Mouse (Mus musculus) midbrain, embryonic 10.5 days (tissue): ENCODE data around the gene Nxf3. TPM values are rescaled to one million over a fixed set of nuclear protein-coding genes. Genes with fewer than 3 reads are reported as not detected.
"Not testable (repeated sequence)": the region's sequence is repeated elsewhere in the genome, so short reads cannot be mapped to it uniquely, and the experiment has no call there.

Experiments used
- DNase-seq: peaks from one replicate; pipeline ENCODE4 v3.0.0-alpha.2; 2017; ENCODE audit warnings: low spot score
- H3K27ac ChIP-seq: fragments of 300-500 bp; sonication (generic); replicated peaks from 2 replicates; pipeline ENCODE4 v1.5.1; 2016; ENCODE audit warnings: mild to moderate bottlenecking
- H3K27me3 ChIP-seq: fragments of 300-500 bp; sonication (generic); 2 replicates; pipeline ENCODE4 v1.6.1; 2016; ENCODE audit warnings: low read depth, mild to moderate bottlenecking; ENCODE audit not compliant: poor library complexity, severe bottlenecking
- H3K36me3 ChIP-seq: fragments of 300-500 bp; sonication (generic); 2 replicates; pipeline ENCODE4 v1.6.1; 2016; ENCODE audit warnings: mild to moderate bottlenecking, moderate library complexity
- H3K4me1 ChIP-seq: fragments of 300-500 bp; sonication (generic); 2 replicates; pipeline ENCODE4 v1.6.1; 2016
- H3K4me3 ChIP-seq: fragments of 300-500 bp; sonication (generic); 2 replicates; pipeline ENCODE4 v1.5.1; 2016; ENCODE audit warnings: mild to moderate bottlenecking, moderate library complexity
- H3K9me3 ChIP-seq: fragments of 300-500 bp; sonication (generic); replicated peaks from 2 replicates; pipeline ENCODE4 v1.6.1; 2016; ENCODE audit warnings: mild to moderate bottlenecking
- WGBS: fragments of 180-500 bp; shearing (Covaris S2); methylation state at CpG from one replicate; pipeline ENCODE4 v1.1.7; 2016; 5-methylcytosine and 5-hydroxymethylcytosine counted together
- polyA plus RNA-seq: library from polyadenylated mRNA; unstranded; fragments of >200 nt; fragmentation: Nextera tagmentation; extraction: Ambion mirVana; gene quantifications from 2 replicates; pipeline ENCODE4 v1.2.1, GENCODE M21; 2016

The Nxf3 gene
- not detected in 2 replicates for polyA plus RNA-seq

DNA sequence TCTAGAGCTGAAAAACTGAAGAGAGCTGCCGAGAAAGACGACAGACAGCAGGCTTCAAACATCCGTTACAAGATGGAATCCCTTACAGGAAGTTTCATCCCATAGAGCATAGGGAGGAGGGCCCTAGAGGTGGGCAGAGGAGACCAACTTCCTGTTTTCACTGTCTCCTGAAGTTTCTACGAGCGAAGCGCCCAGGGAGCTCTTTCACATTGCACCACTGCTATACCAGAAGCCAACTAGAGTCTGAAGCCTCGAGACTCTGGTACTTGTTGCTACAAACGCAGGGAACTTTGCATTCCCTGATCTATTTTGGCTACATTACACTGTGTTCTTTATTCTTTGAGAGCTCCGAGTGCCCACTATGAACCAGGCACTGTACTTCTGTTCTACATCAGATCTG, at the start of gene Nxf3:
Gene Nxf3 (minus strand): TSS at position 101 of the 400 bp plus-strand sequence.
- H3K27me3 ChIP-seq, result peaks cover 16% of the 10 kb centered on the region
- 85% methylated on average over 9 of the region's 9 CpGs for WGBS

DNA sequence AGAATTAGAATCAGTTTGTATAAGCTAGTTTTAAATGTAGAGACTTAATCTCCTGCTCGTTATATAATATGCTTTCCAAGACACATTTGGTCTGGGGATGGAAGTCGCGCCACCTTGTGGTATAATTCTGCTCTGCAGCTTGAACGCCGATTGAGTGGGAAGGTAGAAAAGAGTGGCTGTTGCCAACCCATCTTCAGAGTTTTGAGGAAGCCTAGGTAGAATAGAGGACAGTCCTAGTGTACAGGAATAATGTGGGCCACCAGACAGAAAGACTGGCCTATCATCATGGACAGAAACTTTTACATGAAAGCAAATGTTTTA, 42.6 kb upstream of the Nxf3 start:
- no peak overlapping the region for H3K27ac ChIP-seq
- no peaks in the 10 kb centered on the region for H3K36me3 ChIP-seq
- peak; percentile 52 for DNase-seq
- no peaks in the 10 kb centered on the region for H3K4me1 ChIP-seq
- no peaks in the 10 kb centered on the region; the same call in 1 of the 2 replicates for H3K27me3 ChIP-seq
- WGBS, result 15% methylated on average over 5 of the region's 5 CpGs
- no peak overlapping the region for H3K4me3 ChIP-seq
- no peaks in the 10 kb centered on the region for H3K9me3 ChIP-seq

More for the DNA sequence above, at the start of gene Nxf3:
- no peaks in the 10 kb centered on the region for H3K4me1 ChIP-seq
- H3K36me3 ChIP-seq, result no peaks in the 10 kb centered on the region
- H3K9me3 ChIP-seq, result no peaks in the 10 kb centered on the region
- no peak within 1 kb of the TSS for H3K27ac ChIP-seq
- no peak within 1 kb of the TSS for H3K4me3 ChIP-seq
- DNase-seq, result no peak

DNA sequence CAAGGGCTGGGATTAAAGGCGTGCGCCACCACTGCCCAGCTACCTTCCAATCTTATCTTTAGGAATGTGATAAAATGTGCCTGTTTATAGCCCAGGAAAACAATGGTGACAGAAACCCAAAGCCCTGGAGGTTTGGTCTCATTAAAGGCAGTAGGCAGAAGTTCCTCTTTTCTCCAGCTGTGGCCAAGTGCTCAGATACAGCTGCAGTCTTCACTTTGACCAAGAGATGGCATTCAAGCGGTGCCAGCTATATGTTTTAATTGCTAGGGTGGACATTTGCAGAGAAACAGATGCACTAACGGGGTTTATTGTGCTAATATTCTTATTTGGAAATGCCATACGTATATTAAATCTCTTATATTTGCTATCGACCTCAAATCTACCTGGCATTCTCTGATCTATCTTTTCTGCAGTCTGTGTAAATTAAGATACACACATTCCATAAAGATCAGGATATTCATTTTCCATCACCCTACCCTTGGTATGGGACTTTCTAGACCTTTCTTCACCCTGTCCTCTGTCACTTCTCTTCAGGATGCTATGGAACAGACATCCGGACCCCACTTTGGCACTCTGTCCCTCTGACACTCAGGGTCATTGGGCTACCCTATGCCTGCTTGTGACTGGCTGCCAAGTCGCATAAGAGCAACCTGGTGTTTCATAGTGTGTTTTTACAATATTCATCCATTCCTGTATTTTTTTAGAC, 42.1 kb upstream of the Nxf3 start:
- Histone ChIP-seq H3K9me3 (no peaks in the 10 kb centered on the region), H3K36me3 (no peaks in the 10 kb centered on the region), H3K27me3 (no peaks in the 10 kb centered on the region; the same call in 1 of the 2 replicates), H3K4me1 (no peaks in the 10 kb centered on the region), H3K27ac (no peak overlapping the region), H3K4me3 (no peak overlapping the region)
- no peak for DNase-seq
- 62% methylated on average over 8 of the region's 8 CpGs for WGBS

- H3K27ac ChIP-seq, result peak overlapping the region; percentile 80
- H3K4me3 ChIP-seq, result peak overlapping the region; percentile 50
- no peaks in the 10 kb centered on the region for H3K4me1 ChIP-seq
- H3K36me3 ChIP-seq, result no peaks in the 10 kb centered on the region
- H3K9me3 ChIP-seq, result no peaks in the 10 kb centered on the region
- peak; percentile 79 for DNase-seq
- peaks cover 44% of the 10 kb centered on the region for H3K27me3 ChIP-seq
- WGBS, result 17% methylated on average over 23 of the region's 23 CpGs
Measured at GRCm38 (mm10) chrX:136115419-136115961, 30.4 kb upstream of the Nxf3 start.

DNA sequence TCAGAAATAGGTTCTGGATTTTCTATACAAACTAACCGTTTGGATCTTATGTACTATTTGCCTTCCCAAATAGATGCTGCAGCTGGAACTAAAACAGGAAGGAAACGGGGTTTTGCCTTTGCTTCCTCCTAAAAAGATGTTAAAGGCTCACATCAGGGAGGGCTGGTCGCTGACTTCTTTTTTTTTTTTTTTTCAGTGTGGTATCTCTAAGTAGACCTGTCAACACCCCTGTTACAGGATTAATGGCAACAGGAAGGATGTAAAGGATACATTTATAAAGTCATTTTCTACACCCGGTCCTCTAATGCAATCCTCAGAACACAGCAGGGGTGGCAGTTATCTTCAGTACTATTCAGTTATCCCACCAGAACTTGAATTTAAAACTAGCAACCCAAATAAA, 30.0 kb upstream of the Nxf3 start:
- no peak for DNase-seq
- WGBS, result 48% methylated on average over 4 of the region's 4 CpGs
- Histone ChIP-seq H3K9me3 (no peaks in the 10 kb centered on the region), H3K27me3 (peaks cover 44% of the 10 kb centered on the region), H3K27ac (no peak overlapping the region), H3K4me3 (peak overlapping the region; percentile 50), H3K4me1 (no peaks in the 10 kb centered on the region), H3K36me3 (no peaks in the 10 kb centered on the region)

DNA sequence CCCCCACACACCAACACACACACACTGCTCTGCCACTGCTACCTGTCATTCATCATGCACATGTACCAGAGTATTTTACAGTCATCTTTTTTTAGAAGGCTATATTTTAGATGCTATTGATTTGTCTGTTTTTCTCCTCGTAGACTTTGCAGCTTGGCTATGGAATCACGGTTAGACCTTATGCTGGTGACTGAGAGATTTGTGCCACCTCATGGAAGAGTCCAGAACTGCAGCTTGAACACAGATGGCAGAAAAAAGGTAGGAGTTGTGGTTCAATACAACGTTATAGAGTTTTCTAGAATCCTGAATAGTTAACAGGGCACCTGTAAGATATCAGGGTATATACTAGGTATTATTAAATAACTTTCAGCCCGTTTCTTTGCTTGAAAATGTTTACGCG, 22.9 kb upstream of the Nxf3 start:
- peak; percentile 22 for DNase-seq
- Histone ChIP-seq H3K4me1 (peaks cover 11% of the 10 kb centered on the region), H3K27ac (no peak overlapping the region), H3K27me3 (peaks cover 36% of the 10 kb centered on the region), H3K4me3 (no peak overlapping the region), H3K36me3 (no peaks in the 10 kb centered on the region), H3K9me3 (no peaks in the 10 kb centered on the region)
- 52% methylated on average over 6 of the region's 6 CpGs for WGBS

- 70% methylated on average over 3 of the region's 3 CpGs for WGBS
- DNase-seq, result no peak
- no peak overlapping the region for H3K27ac ChIP-seq
- H3K9me3 ChIP-seq, result no peaks in the 10 kb centered on the region
- H3K4me1 ChIP-seq, result peaks cover 11% of the 10 kb centered on the region
- H3K36me3 ChIP-seq, result no peaks in the 10 kb centered on the region
- H3K27me3 ChIP-seq, result peaks cover 16% of the 10 kb centered on the region
- H3K4me3 ChIP-seq, result no peak overlapping the region
Measured at GRCm38 (mm10) chrX:136104724-136105088, 19.7 kb upstream of the Nxf3 start.

GRCm38 (mm10) chrX:136104046-136104723, 19.1 kb upstream of the Nxf3 start:
- Histone ChIP-seq H3K9me3 (no peaks in the 10 kb centered on the region), H3K36me3 (no peaks in the 10 kb centered on the region), H3K4me3 (no peak overlapping the region), H3K27me3 (peaks cover 13% of the 10 kb centered on the region), H3K27ac (no peak overlapping the region), H3K4me1 (peaks cover 11% of the 10 kb centered on the region)
- WGBS, result 61% methylated on average over 4 of the region's 4 CpGs
- no peak for DNase-seq

DNA sequence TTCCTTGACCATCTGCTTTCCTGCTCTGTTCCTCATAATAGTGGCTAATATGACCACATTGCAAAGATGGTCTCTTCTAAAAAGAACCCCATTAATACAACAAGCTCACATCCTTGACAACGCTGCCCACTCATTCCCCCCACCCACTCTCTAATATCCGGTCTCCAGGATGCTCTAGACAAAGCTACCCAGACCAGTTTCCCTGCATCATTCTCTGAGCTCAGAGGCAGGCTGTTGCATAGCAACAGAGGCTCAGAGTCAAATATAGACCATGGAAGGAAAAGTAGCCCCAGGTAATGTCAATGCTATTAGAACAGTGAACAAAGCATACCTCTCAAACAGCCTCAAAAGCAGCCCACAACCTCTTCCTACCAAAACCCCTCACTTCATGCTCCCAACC, 9.4 kb upstream of the Nxf3 start:
- DNase-seq, result no peak

GRCm38 (mm10) chrX:136092497-136093279, 7.6 kb upstream of the Nxf3 start:
- H3K36me3 ChIP-seq, result no peaks in the 10 kb centered on the region
- H3K27ac ChIP-seq, result no peak overlapping the region
- WGBS, result 66% methylated on average over 2 of the region's 2 CpGs
- DNase-seq, result no peak
- H3K9me3 ChIP-seq, result no peaks in the 10 kb centered on the region
- no peak overlapping the region for H3K4me3 ChIP-seq
- H3K27me3 ChIP-seq, result peaks cover 37% of the 10 kb centered on the region
- H3K4me1 ChIP-seq, result no peaks in the 10 kb centered on the region

More for the DNA sequence above, 9.4 kb upstream of the Nxf3 start:
- no peaks in the 10 kb centered on the region for H3K9me3 ChIP-seq
- no peaks in the 10 kb centered on the region for H3K36me3 ChIP-seq
- no peak overlapping the region for H3K27ac ChIP-seq
- peaks cover 48% of the 10 kb centered on the region for H3K27me3 ChIP-seq
- H3K4me3 ChIP-seq, result no peak overlapping the region
- 74% methylated on average over 2 of the region's 2 CpGs for WGBS
- no peaks in the 10 kb centered on the region for H3K4me1 ChIP-seq

- Histone ChIP-seq H3K4me3 (peak within 1 kb of the TSS; percentile 60), H3K36me3 (peaks cover 11% of the 10 kb centered on the region), H3K27ac (peak within 1 kb of the TSS; percentile 85)
- WGBS, result 19% methylated on average over 3 of the region's 32 CpGs
- not testable (repeated sequence) for H3K4me1 ChIP-seq, H3K27me3 ChIP-seq, H3K9me3 ChIP-seq
- peak; percentile 14 for DNase-seq
Measured at GRCm38 (mm10) chrX:136068020-136068419, 17.0 kb downstream of the Nxf3 start, which contains the start of gene Bex2. Gene Bex2, minus strand, starts transcription at chrX:136068236.

- not testable (repeated sequence) for H3K27me3 ChIP-seq, H3K4me1 ChIP-seq, H3K9me3 ChIP-seq
- DNase-seq, result peak; percentile 43
- H3K27ac ChIP-seq, result peak overlapping the region; percentile 85
- H3K4me3 ChIP-seq, result peak overlapping the region; percentile 60
- WGBS, result 17% methylated on average over 18 of the region's 48 CpGs
- H3K36me3 ChIP-seq, result peaks cover 11% of the 10 kb centered on the region
Measured at GRCm38 (mm10) chrX:136067201-136067991, 17.7 kb downstream of the Nxf3 start.
